Mouse (Mus musculus): ENCODE data around the gene Wwc2. TPM values are rescaled to one million over a fixed set of nuclear protein-coding genes. Genes with fewer than 3 reads are reported as not detected.

The Wwc2 gene
- polyA plus RNA-seq, 1 experiment from 2014 or later: 8.8 TPM

- no peak overlapping the region for H3K9ac ChIP-seq (replicated peaks; ENCODE audit: low read length)
- no peaks in the 10 kb centered on the region for H3K9me3 ChIP-seq (replicated peaks; ENCODE audit: control insufficient read depth, low read length)
- H3K4me1 ChIP-seq (ENCODE audit: control insufficient read depth, insufficient read depth, low read length): no peaks in the 10 kb centered on the region
- H3K4me2 ChIP-seq (ENCODE audit: low read depth, low read length): no peak overlapping the region
- ATAC-seq (replicated peaks; ENCODE audit: insufficient number of reproducible peaks, low FRiP score, low TSS enrichment, low read depth) (no peak), DNase-seq (ENCODE audit: low spot score) (no peak)
- no peak overlapping the region for H3K27ac ChIP-seq (replicated peaks; ENCODE audit: low read depth, low read length)
- 83% methylated on average over 8 of the region's 8 CpGs for WGBS
- H3K36me3 ChIP-seq (replicated peaks; ENCODE audit: control insufficient read depth, insufficient read depth, low read depth, low read length): peaks cover 3% of the 10 kb centered on the region
- no peaks in the 10 kb centered on the region for H3K27me3 ChIP-seq (ENCODE audit: control insufficient read depth, insufficient read depth, low read length)
- no peak overlapping the region for H3K4me3 ChIP-seq (ENCODE audit: low read depth, low read length)
Observed at GRCm38 (mm10) chr8:47849842-47850241, 140.9 kb downstream of the Wwc2 start.

DNA sequence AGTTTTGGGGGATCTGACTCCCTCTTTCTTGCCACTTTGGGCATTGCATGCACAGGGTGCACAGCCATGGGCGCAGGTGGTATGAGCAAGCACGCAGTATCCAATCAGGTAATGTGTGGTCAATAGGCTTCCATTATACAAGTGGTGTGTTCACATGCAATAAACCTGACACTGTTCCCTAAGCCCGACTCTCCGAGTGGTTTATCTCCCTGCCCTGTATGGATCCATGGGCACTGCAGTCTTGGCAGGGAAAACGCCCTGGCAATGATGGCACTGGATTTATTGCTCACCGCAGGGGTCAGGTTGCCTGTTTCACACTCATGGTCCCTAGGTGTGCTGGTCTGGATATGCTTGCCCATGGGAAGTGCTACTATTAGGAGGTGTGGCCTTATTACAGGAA is 142.8 kb downstream of the Wwc2 start:
- ATAC-seq (replicated peaks; ENCODE audit: insufficient number of reproducible peaks, low FRiP score, low TSS enrichment, low read depth): no peak

DNA sequence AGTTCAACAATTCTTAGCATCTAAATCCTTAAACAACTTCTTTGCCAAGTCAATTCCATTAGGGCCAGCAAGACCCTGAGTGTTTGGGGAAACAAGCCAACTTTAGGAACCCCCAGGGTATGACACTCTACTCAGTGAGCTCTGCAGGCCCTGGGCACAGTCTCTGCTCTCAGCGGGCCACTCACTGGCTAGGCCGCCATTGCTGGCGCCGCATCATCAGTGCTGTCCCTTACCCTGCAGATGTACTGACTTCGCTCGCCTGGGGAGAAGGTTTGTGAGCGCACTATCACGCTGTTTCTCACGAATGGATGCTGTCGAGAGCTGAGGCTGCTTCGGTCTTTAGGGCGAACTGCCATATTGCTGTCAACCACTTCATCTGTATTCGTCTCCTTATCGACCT is 143.6 kb downstream of the Wwc2 start:
- no peak for DNase-seq (ENCODE audit: low spot score)
- H3K9ac ChIP-seq (replicated peaks; ENCODE audit: low read length): no peak overlapping the region
- no peaks in the 10 kb centered on the region for H3K27me3 ChIP-seq (ENCODE audit: control insufficient read depth, insufficient read depth, low read length)
- H3K4me2 ChIP-seq (ENCODE audit: low read depth, low read length): no peak overlapping the region
- peaks cover 3% of the 10 kb centered on the region for H3K36me3 ChIP-seq (replicated peaks; ENCODE audit: control insufficient read depth, insufficient read depth, low read depth, low read length)
- 98% methylated on average over 14 of the region's 14 CpGs for whole genome bisulfite sequencing
- H3K4me1 ChIP-seq (ENCODE audit: control insufficient read depth, insufficient read depth, low read length): no peaks in the 10 kb centered on the region
- no peak overlapping the region for H3K27ac ChIP-seq (replicated peaks; ENCODE audit: low read depth, low read length)
- H3K4me3 ChIP-seq (ENCODE audit: low read depth, low read length): no peak overlapping the region
- H3K9me3 ChIP-seq (replicated peaks; ENCODE audit: control insufficient read depth, low read length): no peaks in the 10 kb centered on the region
- ATAC-seq (replicated peaks; ENCODE audit: insufficient number of reproducible peaks, low FRiP score, low TSS enrichment, low read depth): no peak

More for the DNA sequence above, 142.8 kb downstream of the Wwc2 start:
- H3K9me3 ChIP-seq (replicated peaks; ENCODE audit: control insufficient read depth, low read length): no peaks in the 10 kb centered on the region
- H3K27me3 ChIP-seq (ENCODE audit: control insufficient read depth, insufficient read depth, low read length): no peaks in the 10 kb centered on the region
- no peak overlapping the region for H3K4me3 ChIP-seq (ENCODE audit: low read depth, low read length)
- 95% methylated on average over 6 of the region's 6 CpGs for WGBS
- H3K27ac ChIP-seq (replicated peaks; ENCODE audit: low read depth, low read length): no peak overlapping the region
- peaks cover 3% of the 10 kb centered on the region for H3K36me3 ChIP-seq (replicated peaks; ENCODE audit: control insufficient read depth, insufficient read depth, low read depth, low read length)
- no peaks in the 10 kb centered on the region for H3K4me1 ChIP-seq (ENCODE audit: control insufficient read depth, insufficient read depth, low read length)
- H3K4me2 ChIP-seq (ENCODE audit: low read depth, low read length): no peak overlapping the region
- no peak for DNase-seq (ENCODE audit: low spot score)
- H3K9ac ChIP-seq (replicated peaks; ENCODE audit: low read length): no peak overlapping the region

DNA sequence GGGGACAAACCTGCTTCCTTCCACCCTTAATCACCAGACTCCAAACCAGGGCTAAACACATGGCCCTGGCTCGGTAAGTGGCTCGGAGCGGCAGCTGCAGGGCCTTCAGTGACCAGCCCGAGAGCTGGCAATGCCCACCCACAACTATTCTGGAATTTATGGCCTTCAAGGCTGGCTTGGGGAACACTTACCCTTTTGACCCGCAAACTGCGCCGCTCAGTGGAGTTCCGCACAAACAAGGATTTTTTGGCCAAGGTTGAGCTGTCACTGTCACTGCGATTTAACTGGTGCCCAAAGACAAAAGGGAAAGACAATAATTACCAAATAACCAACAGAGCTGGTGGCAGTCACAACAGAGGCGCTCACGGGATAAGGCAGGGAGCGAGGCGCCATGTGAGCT is 144.8 kb downstream of the Wwc2 start:
- WGBS: 88% methylated on average over 13 of the region's 13 CpGs
- ATAC-seq (replicated peaks; ENCODE audit: insufficient number of reproducible peaks, low FRiP score, low TSS enrichment, low read depth) (no peak), DNase-seq (ENCODE audit: low spot score) (no peak)
- Histone ChIP-seq H3K4me2 (ENCODE audit: low read depth, low read length) (no peak overlapping the region), H3K27ac (replicated peaks; ENCODE audit: low read depth, low read length) (no peak overlapping the region), H3K9me3 (replicated peaks; ENCODE audit: control insufficient read depth, low read length) (no peaks in the 10 kb centered on the region), H3K27me3 (ENCODE audit: control insufficient read depth, insufficient read depth, low read length) (no peaks in the 10 kb centered on the region), H3K36me3 (replicated peaks; ENCODE audit: control insufficient read depth, insufficient read depth, low read depth, low read length) (peaks cover 3% of the 10 kb centered on the region), H3K4me1 (ENCODE audit: control insufficient read depth, insufficient read depth, low read length) (no peaks in the 10 kb centered on the region), H3K4me3 (ENCODE audit: low read depth, low read length) (no peak overlapping the region), H3K9ac (replicated peaks; ENCODE audit: low read length) (no peak overlapping the region)

GRCm38 (mm10) chr8:47843651-47844050 is 147.1 kb downstream of the Wwc2 start:
- DNase-seq (ENCODE audit: low spot score) (no peak), ATAC-seq (replicated peaks; ENCODE audit: insufficient number of reproducible peaks, low FRiP score, low TSS enrichment, low read depth) (no peak)
- 94% methylated on average over 10 of the region's 10 CpGs for WGBS
- Histone ChIP-seq H3K4me1 (ENCODE audit: control insufficient read depth, insufficient read depth, low read length) (no peaks in the 10 kb centered on the region), H3K27ac (replicated peaks; ENCODE audit: low read depth, low read length) (no peak overlapping the region), H3K27me3 (ENCODE audit: control insufficient read depth, insufficient read depth, low read length) (no peaks in the 10 kb centered on the region), H3K9me3 (replicated peaks; ENCODE audit: control insufficient read depth, low read length) (no peaks in the 10 kb centered on the region), H3K4me2 (ENCODE audit: low read depth, low read length) (no peak overlapping the region), H3K9ac (replicated peaks; ENCODE audit: low read length) (no peak overlapping the region), H3K4me3 (ENCODE audit: low read depth, low read length) (no peak overlapping the region), H3K36me3 (replicated peaks; ENCODE audit: control insufficient read depth, insufficient read depth, low read depth, low read length) (peaks cover 3% of the 10 kb centered on the region; the same call in 1 of the 2 replicates)

DNA sequence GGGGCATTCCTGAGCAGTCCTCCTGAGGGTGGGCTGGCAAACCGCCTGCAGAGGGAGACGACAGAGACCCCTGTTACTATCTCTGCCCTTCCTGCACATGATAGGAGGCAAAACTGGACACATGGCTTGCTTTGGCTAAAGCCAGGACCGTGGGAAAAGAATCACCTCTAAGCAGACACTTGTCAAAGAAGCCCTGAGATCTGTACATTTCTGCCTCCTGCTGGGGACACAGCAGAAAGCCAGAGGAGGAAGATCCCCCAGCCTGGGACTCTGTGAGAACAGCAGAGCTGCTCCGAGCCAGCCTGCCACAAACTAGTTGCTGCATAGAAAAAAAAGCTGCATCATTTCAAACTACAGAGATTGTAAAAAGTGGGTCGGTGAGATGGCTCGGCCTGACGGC is 147.7 kb downstream of the Wwc2 start:
- Histone ChIP-seq H3K4me2 (ENCODE audit: low read depth, low read length) (no peak overlapping the region), H3K36me3 (replicated peaks; ENCODE audit: control insufficient read depth, insufficient read depth, low read depth, low read length) (peaks cover 3% of the 10 kb centered on the region; the same call in 1 of the 2 replicates), H3K9ac (replicated peaks; ENCODE audit: low read length) (no peak overlapping the region), H3K9me3 (replicated peaks; ENCODE audit: control insufficient read depth, low read length) (no peaks in the 10 kb centered on the region), H3K4me1 (ENCODE audit: control insufficient read depth, insufficient read depth, low read length) (no peaks in the 10 kb centered on the region), H3K4me3 (ENCODE audit: low read depth, low read length) (no peak overlapping the region), H3K27me3 (ENCODE audit: control insufficient read depth, insufficient read depth, low read length) (no peaks in the 10 kb centered on the region), H3K27ac (replicated peaks; ENCODE audit: low read depth, low read length) (no peak overlapping the region)
- DNase-seq (ENCODE audit: low spot score) (no peak), ATAC-seq (replicated peaks; ENCODE audit: insufficient number of reproducible peaks, low FRiP score, low TSS enrichment, low read depth) (no peak)
- WGBS: 84% methylated on average over 7 of the region's 7 CpGs

GRCm38 (mm10) chr8:47833944-47834343 is 156.8 kb downstream of the Wwc2 start:
- no peaks in the 10 kb centered on the region for H3K27me3 ChIP-seq (ENCODE audit: control insufficient read depth, insufficient read depth, low read length)
- DNase-seq (ENCODE audit: low spot score): no peak
- no peak overlapping the region for H3K27ac ChIP-seq (replicated peaks; ENCODE audit: low read depth, low read length)
- no peak overlapping the region for H3K4me2 ChIP-seq (ENCODE audit: low read depth, low read length)
- no peaks in the 10 kb centered on the region; the same call in none of the 2 replicates for H3K36me3 ChIP-seq (replicated peaks; ENCODE audit: control insufficient read depth, insufficient read depth, low read depth, low read length)
- H3K4me1 ChIP-seq (ENCODE audit: control insufficient read depth, insufficient read depth, low read length): no peaks in the 10 kb centered on the region
- H3K9ac ChIP-seq (replicated peaks; ENCODE audit: low read length): no peak overlapping the region
- no peak for ATAC-seq (replicated peaks; ENCODE audit: insufficient number of reproducible peaks, low FRiP score, low TSS enrichment, low read depth)
- no peak overlapping the region for H3K4me3 ChIP-seq (ENCODE audit: low read depth, low read length)
- WGBS: 81% methylated on average over 1 of the region's 1 CpGs
- H3K9me3 ChIP-seq (replicated peaks; ENCODE audit: control insufficient read depth, low read length): no peaks in the 10 kb centered on the region

GRCm38 (mm10) chr8:47832616-47833015 is 158.1 kb downstream of the Wwc2 start:
- H3K4me1 ChIP-seq (ENCODE audit: control insufficient read depth, insufficient read depth, low read length): no peaks in the 10 kb centered on the region
- no peak for DNase-seq (ENCODE audit: low spot score)
- 85% methylated on average over 6 of the region's 6 CpGs for WGBS
- ATAC-seq (replicated peaks; ENCODE audit: insufficient number of reproducible peaks, low FRiP score, low TSS enrichment, low read depth): no peak
- H3K4me3 ChIP-seq (ENCODE audit: low read depth, low read length): no peak overlapping the region
- no peak overlapping the region for H3K9ac ChIP-seq (replicated peaks; ENCODE audit: low read length)
- no peaks in the 10 kb centered on the region for H3K9me3 ChIP-seq (replicated peaks; ENCODE audit: control insufficient read depth, low read length)
- H3K36me3 ChIP-seq (replicated peaks; ENCODE audit: control insufficient read depth, insufficient read depth, low read depth, low read length): no peaks in the 10 kb centered on the region; the same call in none of the 2 replicates
- H3K27ac ChIP-seq (replicated peaks; ENCODE audit: low read depth, low read length): no peak overlapping the region
- no peak overlapping the region for H3K4me2 ChIP-seq (ENCODE audit: low read depth, low read length)
- no peaks in the 10 kb centered on the region for H3K27me3 ChIP-seq (ENCODE audit: control insufficient read depth, insufficient read depth, low read length)

All from embryonic facial prominence, embryonic 11.5 days (tissue).